Mouse (Mus musculus) myocyte (in vitro differentiated cells): Measurements from ENCODE around the gene Gm11937.
A peak's percentile ranks its signal among the peaks of the same experiment; 100 is the strongest.

Experiments
- E2F4 ChIP-seq: IDR thresholded peaks from one replicate; pipeline ENCODE4 v1.6.1; 2011; ENCODE audit warnings: mild to moderate bottlenecking, control low read depth, moderate library complexity; ENCODE audit not compliant: insufficient read depth
- POLR2A ChIP-seq: IDR thresholded peaks from one replicate; pipeline ENCODE4 v1.6.1; 2011; ENCODE audit warnings: low read depth, mild to moderate bottlenecking, control low read depth, moderate library complexity; ENCODE audit not compliant: insufficient read length
- POLR2AphosphoS2 ChIP-seq: IDR thresholded peaks from one replicate; pipeline ENCODE4 v1.6.1; 2011; ENCODE audit warnings: low read depth, control low read depth; ENCODE audit not compliant: insufficient read length
- REST ChIP-seq: IDR thresholded peaks from one replicate; pipeline ENCODE4 v1.6.1; 2011; ENCODE audit warnings: mild to moderate bottlenecking, control low read depth, moderate library complexity; ENCODE audit not compliant: insufficient read depth, insufficient read length
- SRF ChIP-seq: IDR thresholded peaks from one replicate; pipeline ENCODE4 v1.6.1; 2011; ENCODE audit warnings: low read depth; ENCODE audit not compliant: control insufficient read depth, insufficient read length
- TCF3 ChIP-seq: IDR thresholded peaks from one replicate; pipeline ENCODE4 v1.6.1; 2011; ENCODE audit warnings: low read depth, control low read depth; ENCODE audit not compliant: insufficient read length
- USF1 ChIP-seq: IDR thresholded peaks from one replicate; pipeline ENCODE4 v1.6.1; 2011; ENCODE audit warnings: low read depth, mild to moderate bottlenecking, control low read depth, moderate library complexity

- TF ChIP-seq POLR2AphosphoS2 (no peak), POLR2A (no peak), REST (no peak), SRF (no peak), TCF3 (peak; percentile 61), USF1 (no peak), E2F4 (no peak)
These were observed 26.7 kb downstream of the Gm11937 start, which contains the start of gene Krtap1-4 for GRCm38 (mm10) chr11:99583245-99583704.
